Mouse (Mus musculus) right cerebral cortex, postnatal 14 days (tissue): Measurements from ENCODE around the gene Olfr569.

ENCODE experiments used
- DNase-seq: peaks from one replicate; pipeline ENCODE4 v3.0.0; 2022

Olfr569 gene

GRCm38 (mm10) chr7:102890782-102891181, at the start of gene Olfr569:
TSS of gene Olfr569 (minus strand) at chr7:102890882.
- DNase-seq, result no peak

GRCm38 (mm10) chr7:102927105-102927504, 36.4 kb upstream of the Olfr569 start:
- DNase-seq, result no peak

- no peak for DNase-seq
Measured at GRCm38 (mm10) chr7:102924109-102924508, 33.4 kb upstream of the Olfr569 start, which contains the start of gene Olfr572. TSS of gene Olfr572 (plus strand) at chr7:102924409.

GRCm38 (mm10) chr7:102919632-102920031, 28.9 kb upstream of the Olfr569 start:
- no peak for DNase-seq

- no peak for DNase-seq
Measured at GRCm38 (mm10) chr7:102917032-102917875, 26.6 kb upstream of the Olfr569 start, which contains the start of gene Olfr571. TSS of gene Olfr571 (minus strand) at chr7:102917536.

- DNase-seq, result no peak
Measured at GRCm38 (mm10) chr7:102916405-102916804, 25.7 kb upstream of the Olfr569 start.

GRCm38 (mm10) chr7:102915261-102915660, 24.6 kb upstream of the Olfr569 start:
- DNase-seq, result no peak

GRCm38 (mm10) chr7:102876822-102877221, 13.9 kb downstream of the Olfr569 start, which contains the start of gene Olfr568:
TSS of gene Olfr568 (plus strand) at chr7:102877122.
- no peak for DNase-seq

- no peak for DNase-seq
Measured at GRCm38 (mm10) chr7:102858665-102859064, 32.0 kb downstream of the Olfr569 start, which contains the start of gene Olfr566. TSS of gene Olfr566 (minus strand) at chr7:102858765.

GRCm38 (mm10) chr7:102855807-102856206, 34.9 kb downstream of the Olfr569 start:
- no peak for DNase-seq
